Mouse (Mus musculus): ENCODE data around the gene Denr. TPM values are rescaled to one million over a fixed set of nuclear protein-coding genes. Genes with fewer than 3 reads are reported as not detected.

The Denr gene
- polyA plus RNA-seq, 1 experiment from 2014 or later = 117 TPM

DNA sequence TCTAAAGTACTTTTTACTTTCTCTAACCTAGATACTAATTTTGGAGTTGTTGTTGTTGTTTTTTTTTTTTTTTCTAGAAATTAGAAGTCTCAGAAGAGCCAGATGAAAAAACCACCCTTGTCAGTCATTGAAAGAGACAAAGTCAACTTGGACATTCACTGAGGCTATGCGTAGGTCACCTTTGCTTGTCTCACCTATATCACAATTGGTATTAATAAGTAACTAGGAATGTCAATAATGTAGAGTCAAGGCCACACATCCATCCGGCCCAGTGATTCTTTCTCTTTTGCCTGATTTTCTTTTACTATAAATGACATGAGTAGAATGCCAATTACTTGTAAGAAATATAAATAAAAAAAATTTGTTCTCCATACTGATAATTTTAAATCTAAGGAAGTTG is 59.8 kb downstream of the Denr start:
- TF ChIP-seq CTCF (IDR thresholded peaks at IDR 0.05) = no peak
- POLR2A ChIA-PET = no interaction called here
- CTCF ChIA-PET = no interaction called here
- no peak for DNase-seq (ENCODE audit: low read depth, low spot score)
- in situ Hi-C loops (cut with MboI; ENCODE audit: low pct_unique_long_range_greater_than_20kb) = loop anchor here (25.0 kb wide), 1 partner anchor 121 kb away; the partner anchor contains the start of gene Abcb9
- H3K27me3 ChIP-seq = no peaks in the 10 kb centered on the region
- no peak for ATAC-seq

DNA sequence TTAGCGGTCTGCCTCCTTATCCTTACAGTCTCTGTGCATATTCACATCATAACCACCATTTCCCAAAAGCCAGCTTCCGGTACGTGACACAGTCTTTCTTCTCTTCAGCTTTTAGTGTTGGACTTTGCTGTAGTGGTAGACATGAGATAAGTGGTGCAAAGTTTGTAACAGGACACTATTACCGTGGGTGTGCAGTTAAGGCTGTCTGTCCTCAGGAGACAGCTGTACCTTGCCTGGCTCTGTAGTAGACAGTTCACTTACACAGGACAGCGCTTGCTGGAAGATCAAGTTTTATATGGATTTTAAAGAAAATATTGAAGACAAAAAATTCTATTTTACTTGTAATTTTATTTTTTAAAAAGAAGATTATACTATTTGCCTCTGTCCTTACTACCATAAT is 61.5 kb downstream of the Denr start:
- no peak for TF ChIP-seq CTCF (IDR thresholded peaks at IDR 0.05)
- DNase-seq (ENCODE audit: low read depth, low spot score) (no peak), ATAC-seq (no peak)
- POLR2A ChIA-PET = interaction anchor here (1.2 kb wide), 1 partner anchor 13 kb away, joined by 3 read pairs; no protein-coding TSS in a partner anchor
- in situ Hi-C loops (cut with MboI; ENCODE audit: low pct_unique_long_range_greater_than_20kb) = loop anchor here (25.0 kb wide), 1 partner anchor 119 kb away; the partner anchor contains the start of gene Abcb9
- H3K27me3 ChIP-seq = no peaks in the 10 kb centered on the region
- CTCF ChIA-PET = interaction anchor here (0.9 to 1.4 kb wide), 3 partner anchors 8 to 144 kb away, joined by 3 read pairs; no protein-coding TSS in a partner anchor

DNA sequence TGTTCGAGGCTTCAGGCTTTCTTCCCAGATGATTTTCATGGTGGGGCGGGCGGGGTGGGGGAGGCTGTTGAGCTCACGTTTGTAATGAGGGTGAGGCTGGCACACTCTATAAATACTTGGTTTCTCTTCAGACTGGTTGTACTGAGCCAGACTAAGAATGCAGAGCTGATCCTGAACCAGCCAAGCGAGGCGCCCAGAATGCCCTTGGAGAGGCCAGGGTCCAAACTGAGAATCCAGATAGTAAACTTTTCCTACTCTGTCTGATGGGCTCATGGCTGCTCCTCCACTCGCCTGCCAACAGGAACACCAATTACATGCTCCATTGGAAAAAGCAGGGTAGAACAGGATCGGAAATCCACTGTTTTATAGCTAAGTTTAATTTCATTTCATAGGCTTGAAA is 62.2 kb downstream of the Denr start:
- H3K27me3 ChIP-seq = no peaks in the 10 kb centered on the region
- no peak for DNase-seq (ENCODE audit: low read depth, low spot score)
- in situ Hi-C loops (cut with MboI; ENCODE audit: low pct_unique_long_range_greater_than_20kb) = loop anchor here (25.0 kb wide), 1 partner anchor 118 kb away; the partner anchor contains the start of gene Abcb9
- ATAC-seq = no peak
- ChIA-PET POLR2A (interaction anchor here (1.2 kb wide), 1 partner anchor 14 kb away, joined by 3 read pairs; no protein-coding TSS in a partner anchor), CTCF (interaction anchor here (1.2 to 1.4 kb wide), 2 partner anchors 24 to 144 kb away, joined by 3 to 4 read pairs; no protein-coding TSS in a partner anchor)
- no peak for TF ChIP-seq CTCF (IDR thresholded peaks at IDR 0.05)

DNA sequence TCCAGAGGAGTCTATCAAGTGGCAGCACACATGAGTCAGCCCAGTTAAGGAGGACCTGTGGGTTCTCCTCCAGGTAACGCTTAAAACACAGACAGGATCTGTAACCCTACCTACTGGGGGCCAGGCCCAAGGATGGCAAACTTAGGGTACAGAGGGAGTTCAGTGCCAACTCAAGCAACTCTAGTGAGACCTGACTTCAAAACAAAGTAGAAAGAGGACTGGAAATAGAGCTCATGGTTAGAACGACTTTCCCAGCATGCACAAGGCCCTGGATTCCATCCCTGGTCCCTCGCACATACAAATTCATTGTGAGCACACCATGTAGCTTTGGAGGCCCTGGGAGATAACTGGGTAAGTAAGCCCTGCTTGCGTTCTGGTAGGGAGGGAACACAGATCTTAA is 63.6 kb downstream of the Denr start:
- H3K27me3 ChIP-seq = no peaks in the 10 kb centered on the region
- no peak for ATAC-seq
- POLR2A ChIA-PET = no interaction called here
- in situ Hi-C loops (cut with MboI; ENCODE audit: low pct_unique_long_range_greater_than_20kb) = loop anchor here (25.0 kb wide), 1 partner anchor 117 kb away; the partner anchor contains the start of gene Abcb9
- TF ChIP-seq CTCF (IDR thresholded peaks at IDR 0.05) = no peak
- CTCF ChIA-PET = interaction anchor here (0.7 kb wide), 1 partner anchor 22 kb away, joined by 3 read pairs; no protein-coding TSS in a partner anchor
- DNase-seq (ENCODE audit: low read depth, low spot score) = no peak

DNA sequence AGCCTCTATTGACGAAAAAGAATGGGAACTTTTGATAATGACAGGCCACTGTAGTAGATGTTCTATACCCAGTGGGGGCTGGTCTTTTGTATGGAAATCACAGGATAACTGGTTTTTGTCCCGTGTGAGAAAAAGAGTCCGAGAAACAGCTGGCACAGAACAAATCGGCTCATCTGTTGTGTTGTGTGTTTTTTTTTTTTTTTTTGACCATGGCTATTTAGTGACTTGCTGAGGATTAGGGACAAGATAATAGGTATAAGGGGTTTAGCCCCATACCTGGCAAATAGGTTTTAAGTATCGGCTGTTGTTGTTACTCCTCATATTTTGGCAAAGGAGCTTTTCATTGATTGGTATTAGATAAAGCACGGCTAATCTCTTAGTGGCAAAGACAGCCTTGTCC is 65.5 kb downstream of the Denr start:
- TF ChIP-seq CTCF (IDR thresholded peaks at IDR 0.05) = no peak
- ATAC-seq (no peak), DNase-seq (ENCODE audit: low read depth, low spot score) (no peak)
- no peaks in the 10 kb centered on the region for H3K27me3 ChIP-seq
- CTCF ChIA-PET = interaction anchor here (1.7 kb wide), 1 partner anchor 18 kb away, joined by 5 read pairs; no protein-coding TSS in a partner anchor
- POLR2A ChIA-PET = no interaction called here
- in situ Hi-C loops (cut with MboI; ENCODE audit: low pct_unique_long_range_greater_than_20kb) = loop anchor here (25.0 kb wide), 1 partner anchor 115 kb away; the partner anchor contains the start of gene Abcb9

DNA sequence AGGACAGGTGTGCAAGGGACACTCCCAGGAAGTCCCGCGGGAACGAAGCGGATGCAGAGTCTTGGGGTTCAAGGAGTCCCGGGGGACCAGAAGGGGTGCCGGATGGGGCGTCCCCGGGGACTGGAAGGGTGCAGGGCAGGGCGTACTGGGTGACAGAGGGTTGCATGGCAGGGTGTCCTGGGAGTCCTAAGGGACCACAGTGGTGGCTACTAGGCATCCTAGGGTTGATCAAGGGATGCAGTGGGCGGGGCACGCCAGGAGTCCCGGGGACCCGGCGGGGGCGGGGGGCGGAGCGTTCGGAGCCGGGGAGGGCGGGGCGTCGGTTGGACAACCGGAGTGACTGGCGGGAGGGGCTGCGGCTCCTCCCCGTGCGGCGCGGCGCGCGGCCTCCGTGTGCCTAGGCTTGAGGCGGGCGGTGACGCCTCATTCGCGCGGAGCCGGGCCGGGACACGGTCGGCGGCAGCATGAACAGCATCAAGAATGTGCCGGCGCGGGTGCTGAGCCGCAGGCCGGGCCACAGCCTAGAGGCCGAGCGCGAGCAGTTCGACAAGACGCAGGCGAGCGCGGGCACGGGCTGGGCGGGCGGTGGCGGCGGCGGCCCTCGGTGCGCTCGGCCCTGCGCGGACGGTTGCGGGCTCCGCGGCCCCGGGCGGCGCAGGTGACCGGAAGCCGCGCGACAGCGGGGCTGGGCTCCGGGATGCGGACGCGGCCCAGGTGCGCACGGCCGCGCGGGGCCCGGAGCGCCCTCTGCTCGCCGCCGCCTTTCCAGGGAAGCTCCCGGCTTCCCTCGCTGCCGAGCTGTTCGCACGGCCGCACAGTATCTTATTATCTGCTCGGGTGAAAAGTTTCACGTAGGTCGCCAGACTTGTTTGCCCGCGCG is 66.6 kb downstream of the Denr start, which contains the start of gene Hip1r:
TSS of gene Hip1r (plus strand) at position 330 of the 880 bp plus-strand sequence.
- ChIA-PET CTCF (interaction anchor here (1.7 kb wide), 1 partner anchor 17 kb away, joined by 5 read pairs; no protein-coding TSS in a partner anchor), POLR2A (interaction anchor here (0.7 kb wide), 3 partner anchors 16 to 1310 kb away, joined by 3 read pairs; no protein-coding TSS in a partner anchor)
- H3K27me3 ChIP-seq = no peaks in the 10 kb centered on the region
- no peak for TF ChIP-seq CTCF (IDR thresholded peaks at IDR 0.05)
- ATAC-seq (peak; percentile 41), DNase-seq (ENCODE audit: low read depth, low spot score) (no peak)
- in situ Hi-C loops (cut with MboI; ENCODE audit: low pct_unique_long_range_greater_than_20kb) = loop anchor here (25.0 kb wide), 1 partner anchor 114 kb away; the partner anchor contains the start of gene Abcb9

DNA sequence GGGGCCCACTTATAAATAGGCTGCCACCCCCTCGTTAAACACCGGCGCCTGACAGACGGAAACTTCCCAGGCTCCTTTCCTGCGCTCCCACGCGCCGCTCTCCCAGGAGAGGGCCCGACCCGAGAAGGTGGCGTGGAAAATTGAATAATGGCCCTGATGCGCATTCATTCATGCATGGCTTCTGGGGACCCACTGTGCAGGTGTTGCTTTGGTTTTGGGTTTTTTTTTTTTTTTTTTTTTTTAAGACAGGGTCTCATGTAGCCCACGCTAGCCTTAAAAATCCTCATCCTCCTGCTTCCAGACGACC is 67.2 kb downstream of the Denr start:
- in situ Hi-C loops (cut with MboI; ENCODE audit: low pct_unique_long_range_greater_than_20kb) = loop anchor here (25.0 kb wide), 1 partner anchor 113 kb away; the partner anchor contains the start of gene Abcb9
- no peak for DNase-seq (ENCODE audit: low read depth, low spot score)

DNA sequence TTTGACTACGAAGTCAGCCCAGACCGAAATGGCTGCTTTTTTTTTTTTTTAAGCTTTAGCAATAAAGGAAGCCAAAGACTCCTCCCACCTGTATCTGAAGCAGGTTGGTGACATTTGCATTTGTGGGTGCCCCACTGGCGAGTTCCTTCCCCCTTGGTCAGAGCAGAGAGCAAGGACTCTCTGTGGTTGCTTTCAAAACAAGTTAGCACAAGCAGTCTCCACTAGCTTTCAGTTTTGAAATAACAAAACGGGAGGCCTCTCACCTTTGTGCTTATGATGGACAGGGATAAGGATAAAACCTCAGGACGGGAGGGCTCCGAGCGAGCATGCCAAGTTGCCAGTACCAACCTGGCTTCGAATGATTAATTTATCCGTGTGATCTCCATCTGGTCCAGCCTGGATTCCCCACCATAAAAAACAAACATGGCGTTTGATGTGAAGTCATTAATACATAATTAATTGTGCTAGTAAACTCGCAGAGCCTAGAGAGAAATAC is 67.7 kb downstream of the Denr start:
- ChIA-PET CTCF (interaction anchor here (1.3 to 1.6 kb wide), 3 partner anchors 11 to 26 kb away, joined by 3 to 7 read pairs (median 3); no protein-coding TSS in a partner anchor), POLR2A (no interaction called here)
- ATAC-seq (no peak), DNase-seq (ENCODE audit: low read depth, low spot score) (no peak)
- in situ Hi-C loops (cut with MboI; ENCODE audit: low pct_unique_long_range_greater_than_20kb) = loop anchor here (25.0 kb wide), 1 partner anchor 113 kb away; the partner anchor contains the start of gene Abcb9
- no peak for TF ChIP-seq CTCF (IDR thresholded peaks at IDR 0.05)
- H3K27me3 ChIP-seq = no peaks in the 10 kb centered on the region

More for the DNA sequence above, 67.2 kb downstream of the Denr start:
- ChIA-PET POLR2A (interaction anchor here (0.7 kb wide), 2 partner anchors 16 to 100 kb away, joined by 3 read pairs; no protein-coding TSS in a partner anchor), CTCF (interaction anchor here (1.5 kb wide), 1 partner anchor 11 kb away, joined by 3 read pairs; no protein-coding TSS in a partner anchor)
- TF ChIP-seq CTCF (IDR thresholded peaks at IDR 0.05) = no peak
- H3K27me3 ChIP-seq = no peaks in the 10 kb centered on the region
- ATAC-seq = no peak

DNA sequence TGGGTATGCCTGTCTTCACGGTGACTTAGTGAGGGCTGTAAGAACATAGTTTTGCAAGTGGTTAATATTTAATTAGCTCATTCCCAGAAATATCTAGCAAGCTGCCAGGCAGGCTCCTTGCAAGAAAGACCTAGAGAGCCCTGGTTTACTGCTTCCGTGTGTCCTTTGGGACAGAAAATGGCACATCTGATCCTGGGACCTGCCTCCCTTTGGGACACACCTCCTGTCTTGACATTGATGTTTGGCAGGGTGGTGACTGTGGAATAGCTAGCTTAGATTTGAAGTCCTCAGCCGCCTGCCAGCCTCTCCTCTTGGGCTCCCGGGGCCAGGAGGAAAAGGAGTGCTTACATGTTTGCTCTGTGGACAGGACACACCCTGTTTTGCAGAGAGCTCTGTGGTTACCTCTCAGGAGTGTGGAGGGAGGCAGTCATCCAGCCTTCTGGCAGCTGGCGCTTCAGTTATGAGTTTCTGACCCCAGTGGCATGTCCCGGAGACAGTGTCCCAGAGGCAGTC is 68.7 kb downstream of the Denr start:
- ChIA-PET POLR2A (no interaction called here), CTCF (interaction anchor here (1.2 to 1.7 kb wide), 5 partner anchors 10 to 27 kb away, joined by 3 to 7 read pairs (median 3); no protein-coding TSS in a partner anchor)
- H3K27me3 ChIP-seq = no peaks in the 10 kb centered on the region
- in situ Hi-C loops (cut with MboI; ENCODE audit: low pct_unique_long_range_greater_than_20kb) = no loop called here
- DNase-seq (ENCODE audit: low read depth, low spot score) (peak; percentile 58), ATAC-seq (peak; percentile 48)
- TF ChIP-seq CTCF (IDR thresholded peaks at IDR 0.05) = no peak

DNA sequence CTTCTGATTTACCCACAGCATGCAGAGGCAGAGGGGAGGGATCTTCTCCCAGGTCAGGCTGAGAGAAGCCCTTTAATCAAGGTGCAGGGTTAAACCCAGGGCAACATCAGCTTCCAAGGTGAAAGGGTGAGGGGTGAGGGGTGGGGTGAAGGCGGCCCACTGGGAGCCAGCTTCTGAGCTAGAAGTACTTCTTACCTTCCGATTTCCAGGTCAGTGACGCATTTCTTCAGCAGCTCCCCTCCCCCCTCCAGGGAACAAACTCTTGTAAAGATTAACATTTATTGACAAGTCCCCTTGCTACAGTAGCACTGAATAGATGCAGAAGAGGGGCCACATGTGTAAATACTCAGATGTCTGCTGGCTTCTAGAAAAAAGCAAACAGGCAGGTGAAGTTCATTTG is 70.3 kb downstream of the Denr start:
- POLR2A ChIA-PET = no interaction called here
- no peaks in the 10 kb centered on the region for H3K27me3 ChIP-seq
- in situ Hi-C loops (cut with MboI; ENCODE audit: low pct_unique_long_range_greater_than_20kb) = no loop called here
- CTCF ChIA-PET = interaction anchor here (1.0 to 2.2 kb wide), 5 partner anchors 8 to 28 kb away, joined by 3 to 12 read pairs (median 5); no protein-coding TSS in a partner anchor
- no peak for DNase-seq (ENCODE audit: low read depth, low spot score)
- no peak for TF ChIP-seq CTCF (IDR thresholded peaks at IDR 0.05)
- no peak for ATAC-seq

All from Patski (cell line).